Mouse (Mus musculus) heart, adult 2 months (tissue): ENCODE measurements around the gene Neo1.

Experiments
- CTCF ChIP-seq: fragments of 200-600 bp; IDR thresholded peaks from 2 replicates; pipeline ENCODE4 v1.8.1; 2022; ENCODE audit warnings: antibody characterized with exemption, mild to moderate bottlenecking, moderate library complexity
- EP300 ChIP-seq: fragments of 200-500 bp; IDR thresholded peaks from 2 replicates; pipeline ENCODE4 v1.6.1; 2011; ENCODE audit warnings: low read depth, low read length, control low read depth; ENCODE audit not compliant: insufficient read depth
- POLR2A ChIP-seq: fragments of 200-500 bp; IDR thresholded peaks from 2 replicates; pipeline ENCODE4 v1.6.1; 2011; ENCODE audit warnings: mild to moderate bottlenecking, low read depth, low read length, control low read depth; ENCODE audit not compliant: insufficient read depth

- no peak for TF ChIP-seq CTCF
- no peak for TF ChIP-seq POLR2A
- TF ChIP-seq EP300 = no peak
Observed at GRCm38 (mm10) chr9:59033492-59033891, 2.7 kb downstream of the Neo1 start.
